Mouse (Mus musculus) liver, embryonic 14.5 days (tissue): Measurements from ENCODE around the gene Mtmr1. TPM values are rescaled to one million over a fixed set of nuclear protein-coding genes. Genes with fewer than 3 reads are reported as not detected.
"Not testable (repeated sequence)": the region's sequence is repeated elsewhere in the genome, so short reads cannot be mapped to it uniquely, and the experiment has no call there.

Source experiments
- ATAC-seq: fragments of 200-750 bp; cut with Nextera tagmentation; 2 replicates; pipeline ENCODE4 v1.8.0; 2017; ENCODE audit warnings: moderate number of reproducible peaks, mild to moderate bottlenecking, moderate library complexity; ENCODE audit not compliant: insufficient read depth
- DNase-seq, 3 experiments: peaks; one replicate each; pipeline ENCODE4 v3.0.0-alpha.2; 2012 to 2013; ENCODE audit warnings: low read depth in 3 of 3, low spot score in 3 of 3
- H3K27ac ChIP-seq: fragments of 300-500 bp; sonication (generic); 2 replicates; pipeline ENCODE4 v1.5.1; 2014; ENCODE audit warnings: moderate library complexity, mild to moderate bottlenecking, control low read depth, inconsistent platforms
- H3K27me3 ChIP-seq: fragments of 300-500 bp; sonication (generic); 2 replicates; pipeline ENCODE4 v1.6.1; 2014; ENCODE audit warnings: mild to moderate bottlenecking, low read length, moderate library complexity; ENCODE audit not compliant: control insufficient read depth, insufficient read depth
- H3K36me3 ChIP-seq: fragments of 300-500 bp; sonication (generic); replicated peaks from 2 replicates; pipeline ENCODE4 v1.6.1; 2014; ENCODE audit warnings: low read depth; ENCODE audit not compliant: control insufficient read depth, insufficient read depth
- H3K4me1 ChIP-seq, 2 experiments: fragments of 200-500 bp in 1 of 2; fragments of 300-500 bp in 1 of 2; sonication (generic) in 1 of 2; replicated peaks; 2 replicates each; pipeline ENCODE4 v1.6.1; 2012 to 2014; ENCODE audit warnings: antibody characterized with exemption in 1 of 2, inconsistent platforms in 1 of 2, low read length in 1 of 2; ENCODE audit not compliant: control insufficient read depth in 2 of 2, insufficient read depth in 2 of 2
- H3K4me2 ChIP-seq: fragments of 300-500 bp; sonication (generic); 2 replicates; pipeline ENCODE4 v1.6.1; 2014; ENCODE audit warnings: low read depth, mild to moderate bottlenecking, control low read depth, moderate library complexity
- H3K4me3 ChIP-seq, 2 experiments: fragments of 200-500 bp in 1 of 2; fragments of 300-500 bp in 1 of 2; sonication (generic) in 1 of 2; 2 replicates each; pipeline ENCODE4 v1.5.1; 2012 to 2014; ENCODE audit warnings: low read depth in 2 of 2, low read length in 2 of 2, mild to moderate bottlenecking in 2 of 2, control low read depth in 1 of 2, inconsistent platforms in 1 of 2, moderate library complexity in 1 of 2; ENCODE audit not compliant: insufficient read depth in 1 of 2
- H3K9ac ChIP-seq: fragments of 300-500 bp; sonication (generic); replicated peaks from 2 replicates; pipeline ENCODE4 v1.6.1; 2014; ENCODE audit warnings: mild to moderate bottlenecking, control low read depth, moderate library complexity
- H3K9me3 ChIP-seq: fragments of 300-500 bp; sonication (generic); 2 replicates; pipeline ENCODE4 v1.6.1; 2016; ENCODE audit warnings: low read length, mixed read lengths; ENCODE audit not compliant: control insufficient read depth
- CTCF ChIP-seq: IDR thresholded peaks from 2 replicates; pipeline ENCODE4 v1.5.1; 2016; ENCODE audit warnings: antibody characterized with exemption, low read depth, control low read depth
- EP300 ChIP-seq: IDR thresholded peaks from 2 replicates; pipeline ENCODE4 v1.6.1; 2016; ENCODE audit warnings: antibody characterized with exemption, low read depth
- WGBS: fragments of 180-500 bp; shearing (Covaris S2); extraction: QIAGEN DNeasy Blood & Tissue Kit; methylation state at CpG from one replicate; pipeline ENCODE4 v1.1.7; 2014; ENCODE audit not compliant: insufficient replicate concordance; 5-methylcytosine and 5-hydroxymethylcytosine counted together
- polyA plus RNA-seq, 2 experiments: library from polyadenylated mRNA; depleted of rRNA in 1 of 2; stranded (reverse) in 1 of 2; unstranded in 1 of 2; fragments of >200 nt; fragmentation: Nextera tagmentation in 1 of 2; extraction: Ambion mirVana in 1 of 2; gene quantifications; 2 replicates each; pipeline versions ENCODE4 v1.2.1 to v1.2.3; 2012 to 2014

Gene Mtmr1
- polyA plus RNA-seq (2012; rRNA removed), result 2.3 and 2.8 TPM in 2 replicates
- 6.4 and 6.8 TPM in 2 replicates for polyA plus RNA-seq (2014; fragmentation: Nextera tagmentation; extraction: Ambion mirVana)

GRCm38 (mm10) chrX:71364554-71364991, at the start of gene Mtmr1:
Gene Mtmr1, plus strand, starts transcription at chrX:71364760.
- TF ChIP-seq CTCF, result peak; percentile 24; the same call in 1 of the 2 replicates
- no peak for TF ChIP-seq EP300
- ATAC-seq (peak; percentile 91), DNase-seq (peak; percentile 47 to 53 (median 50))
- Histone ChIP-seq H3K9me3 (no peaks in the 10 kb centered on the region), H3K9ac (peak within 1 kb of the TSS; percentile 81), H3K4me3 (peak within 1 kb of the TSS; percentile 73 to 84), H3K36me3 (no peaks in the 10 kb centered on the region), H3K27ac (no peak within 1 kb of the TSS), H3K27me3 (no peaks in the 10 kb centered on the region), H3K4me1 (0 out of 4 replicates have a peak, but pooled peaks cover 0 to 2% of the 10 kb centered on the region in 2 experiments), H3K4me2 (peak within 1 kb of the TSS; percentile 71)
- WGBS, result 17% methylated on average over 33 of the region's 47 CpGs

- Histone ChIP-seq H3K4me1 (no peaks in the 10 kb centered on the region), H3K9ac (no peak overlapping the region), H3K9me3 (no peaks in the 10 kb centered on the region), H3K27me3 (no peaks in the 10 kb centered on the region), H3K27ac (no peak overlapping the region), H3K4me3 (no peak overlapping the region), H3K4me2 (no peak overlapping the region), H3K36me3 (no peaks in the 10 kb centered on the region)
- ATAC-seq (no peak), DNase-seq (no peak)
- TF ChIP-seq EP300 (no peak), CTCF (peak; percentile 39; the same call in 1 of the 2 replicates)
- 33% methylated on average over 1 of the region's 1 CpGs for WGBS
Measured at GRCm38 (mm10) chrX:71352033-71352432, 12.5 kb upstream of the Mtmr1 start.

GRCm38 (mm10) chrX:71355331-71355730, 9.2 kb upstream of the Mtmr1 start:
- H3K27ac ChIP-seq, result no peak overlapping the region
- no peaks in the 10 kb centered on the region for H3K36me3 ChIP-seq
- H3K27me3 ChIP-seq, result no peaks in the 10 kb centered on the region
- H3K4me3 ChIP-seq, result no peak overlapping the region
- H3K4me1 ChIP-seq, result no peaks in the 10 kb centered on the region
- no peak overlapping the region for H3K9ac ChIP-seq
- TF ChIP-seq EP300 (no peak), CTCF (no peak)
- 19% methylated on average over 1 of the region's 1 CpGs for WGBS
- H3K4me2 ChIP-seq, result no peak overlapping the region
- DNase-seq (no peak), ATAC-seq (no peak)
- H3K9me3 ChIP-seq, result no peaks in the 10 kb centered on the region

- H3K9ac ChIP-seq, result not testable (repeated sequence)
Measured at GRCm38 (mm10) chrX:71361793-71362192, 2.8 kb upstream of the Mtmr1 start.

GRCm38 (mm10) chrX:71364062-71364461, 498 bp upstream of the Mtmr1 start:
- no peaks in the 10 kb centered on the region for H3K27me3 ChIP-seq

More at GRCm38 (mm10) chrX:71361793-71362192, 2.8 kb upstream of the Mtmr1 start:
- not testable (repeated sequence) for ATAC-seq, H3K27me3 ChIP-seq, H3K27ac ChIP-seq, H3K9me3 ChIP-seq, DNase-seq, H3K4me2 ChIP-seq, H3K36me3 ChIP-seq, H3K4me1 ChIP-seq, H3K4me3 ChIP-seq
- WGBS, result 78% methylated on average over 10 of the region's 10 CpGs

More at GRCm38 (mm10) chrX:71364062-71364461, 498 bp upstream of the Mtmr1 start:
- Histone ChIP-seq H3K4me1 (0 out of 4 replicates have a peak, but pooled peaks cover 0 to 2% of the 10 kb centered on the region in 2 experiments), H3K9ac (peak overlapping the region; percentile 81), H3K9me3 (no peaks in the 10 kb centered on the region), H3K27ac (no peak overlapping the region), H3K36me3 (no peaks in the 10 kb centered on the region), H3K4me3 (peak overlapping the region in 1 of 2 experiments; percentile 84; a peak in 2 of 4 replicates), H3K4me2 (peak overlapping the region; percentile 71)
- TF ChIP-seq EP300 (no peak), CTCF (no peak)
- ATAC-seq, result no peak
- no peak for DNase-seq
- WGBS, result 52% methylated on average over 5 of the region's 5 CpGs
